Mouse (Mus musculus): ENCODE data around the gene Nup43. TPM values are rescaled to one million over a fixed set of nuclear protein-coding genes. Genes with fewer than 3 reads are reported as not detected.

Nup43 gene
- polyA plus RNA-seq, 1 experiment from 2014 or later = 74.5 TPM

- Histone ChIP-seq H3K4me1 (ENCODE audit: insufficient read depth) (no peaks in the 10 kb centered on the region), H3K36me3 (ENCODE audit: insufficient read depth) (peaks cover 17% of the 10 kb centered on the region; the same call in 1 of the 2 replicates), H3K9ac (no peak overlapping the region), H3K27ac (ENCODE audit: low read depth) (no peak overlapping the region), H3K4me3 (ENCODE audit: low read depth, low read length) (no peak overlapping the region), H3K9me3 (ENCODE audit: low read depth, low read length) (no peaks in the 10 kb centered on the region), H3K27me3 (ENCODE audit: insufficient read depth, low read length) (no peaks in the 10 kb centered on the region), H3K4me2 (no peak overlapping the region)
- ATAC-seq (ENCODE audit: insufficient read depth) (no peak), DNase-seq (no peak)
- WGBS = 74% methylated on average over 5 of the region's 5 CpGs
- TF ChIP-seq CTCF (IDR thresholded peaks at IDR 0.05; ENCODE audit: low read depth) = no peak
These were observed 37.0 kb upstream of the Nup43 start for GRCm38 (mm10) chr10:7630286-7630685.

GRCm38 (mm10) chr10:7630951-7631720, 36.2 kb upstream of the Nup43 start:
- no peak for TF ChIP-seq CTCF (IDR thresholded peaks at IDR 0.05; ENCODE audit: low read depth)
- DNase-seq = no peak
- no peaks in the 10 kb centered on the region for H3K9me3 ChIP-seq (ENCODE audit: low read depth, low read length)
- H3K27ac ChIP-seq (ENCODE audit: low read depth) = no peak overlapping the region
- no peak for ATAC-seq (ENCODE audit: insufficient read depth)
- WGBS = 58% methylated on average over 16 of the region's 16 CpGs
- no peak overlapping the region for H3K9ac ChIP-seq
- no peak overlapping the region for H3K4me3 ChIP-seq (ENCODE audit: low read depth, low read length)
- peaks cover 17% of the 10 kb centered on the region; the same call in 1 of the 2 replicates for H3K36me3 ChIP-seq (ENCODE audit: insufficient read depth)
- no peak overlapping the region for H3K4me2 ChIP-seq
- H3K4me1 ChIP-seq (ENCODE audit: insufficient read depth) = no peaks in the 10 kb centered on the region
- H3K27me3 ChIP-seq (ENCODE audit: insufficient read depth, low read length) = no peaks in the 10 kb centered on the region

- Histone ChIP-seq H3K9me3 (ENCODE audit: low read depth, low read length) (no peaks in the 10 kb centered on the region), H3K4me1 (ENCODE audit: insufficient read depth) (no peaks in the 10 kb centered on the region), H3K9ac (no peak overlapping the region), H3K36me3 (ENCODE audit: insufficient read depth) (peaks cover 69% of the 10 kb centered on the region), H3K4me2 (no peak overlapping the region), H3K27me3 (ENCODE audit: insufficient read depth, low read length) (no peaks in the 10 kb centered on the region), H3K4me3 (ENCODE audit: low read depth, low read length) (no peak overlapping the region), H3K27ac (ENCODE audit: low read depth) (no peak overlapping the region)
- TF ChIP-seq CTCF (IDR thresholded peaks at IDR 0.05; ENCODE audit: low read depth) = no peak
- ATAC-seq (ENCODE audit: insufficient read depth) (no peak), DNase-seq (no peak)
- 95% methylated on average over 12 of the region's 12 CpGs for WGBS
These were observed 26.9 kb upstream of the Nup43 start for GRCm38 (mm10) chr10:7640366-7640765.

GRCm38 (mm10) chr10:7645911-7646310, 21.4 kb upstream of the Nup43 start:
- no peak for TF ChIP-seq CTCF (IDR thresholded peaks at IDR 0.05; ENCODE audit: low read depth)

GRCm38 (mm10) chr10:7649059-7649458, 18.2 kb upstream of the Nup43 start:
- TF ChIP-seq CTCF (IDR thresholded peaks at IDR 0.05; ENCODE audit: low read depth) = no peak
- Histone ChIP-seq H3K4me3 (ENCODE audit: low read depth, low read length) (no peak overlapping the region), H3K9ac (no peak overlapping the region), H3K27me3 (ENCODE audit: insufficient read depth, low read length) (no peaks in the 10 kb centered on the region), H3K27ac (ENCODE audit: low read depth) (no peak overlapping the region), H3K4me1 (ENCODE audit: insufficient read depth) (no peaks in the 10 kb centered on the region), H3K9me3 (ENCODE audit: low read depth, low read length) (no peaks in the 10 kb centered on the region), H3K36me3 (ENCODE audit: insufficient read depth) (peaks cover 39% of the 10 kb centered on the region), H3K4me2 (no peak overlapping the region)
- 85% methylated on average over 4 of the region's 4 CpGs for WGBS
- ATAC-seq (ENCODE audit: insufficient read depth) = no peak
- DNase-seq = no peak

More at GRCm38 (mm10) chr10:7645911-7646310, 21.4 kb upstream of the Nup43 start:
- Histone ChIP-seq H3K4me3 (ENCODE audit: low read depth, low read length) (no peak overlapping the region), H3K4me1 (ENCODE audit: insufficient read depth) (no peaks in the 10 kb centered on the region), H3K4me2 (no peak overlapping the region), H3K27ac (ENCODE audit: low read depth) (no peak overlapping the region), H3K9me3 (ENCODE audit: low read depth, low read length) (no peaks in the 10 kb centered on the region), H3K9ac (no peak overlapping the region), H3K36me3 (ENCODE audit: insufficient read depth) (peaks cover 56% of the 10 kb centered on the region), H3K27me3 (ENCODE audit: insufficient read depth, low read length) (no peaks in the 10 kb centered on the region)
- WGBS = 86% methylated on average over 2 of the region's 2 CpGs
- no peak for DNase-seq
- no peak for ATAC-seq (ENCODE audit: insufficient read depth)

GRCm38 (mm10) chr10:7651057-7651456, 16.2 kb upstream of the Nup43 start:
- WGBS = 98% methylated on average over 2 of the region's 2 CpGs
- Histone ChIP-seq H3K4me3 (ENCODE audit: low read depth, low read length) (no peak overlapping the region), H3K36me3 (ENCODE audit: insufficient read depth) (peaks cover 31% of the 10 kb centered on the region), H3K9ac (no peak overlapping the region), H3K9me3 (ENCODE audit: low read depth, low read length) (no peaks in the 10 kb centered on the region), H3K4me2 (no peak overlapping the region), H3K27me3 (ENCODE audit: insufficient read depth, low read length) (no peaks in the 10 kb centered on the region), H3K4me1 (ENCODE audit: insufficient read depth) (no peaks in the 10 kb centered on the region), H3K27ac (ENCODE audit: low read depth) (no peak overlapping the region)
- DNase-seq (no peak), ATAC-seq (ENCODE audit: insufficient read depth) (no peak)
- TF ChIP-seq CTCF (IDR thresholded peaks at IDR 0.05; ENCODE audit: low read depth) = no peak

GRCm38 (mm10) chr10:7662471-7663141, 4.7 kb upstream of the Nup43 start:
- H3K4me1 ChIP-seq (ENCODE audit: insufficient read depth) = peaks cover 5% of the 10 kb centered on the region; the same call in 1 of the 2 replicates
- peak overlapping the region; percentile 85 for H3K9ac ChIP-seq
- H3K27ac ChIP-seq (ENCODE audit: low read depth) = peak overlapping the region; percentile 90
- peak overlapping the region; percentile 76 for H3K4me3 ChIP-seq (ENCODE audit: low read depth, low read length)
- ATAC-seq (ENCODE audit: insufficient read depth) (peak; percentile 85), DNase-seq (peak; percentile 74)
- no peaks in the 10 kb centered on the region for H3K36me3 ChIP-seq (ENCODE audit: insufficient read depth)
- WGBS = under 1% methylated on average over 44 of the region's 44 CpGs
- H3K27me3 ChIP-seq (ENCODE audit: insufficient read depth, low read length) = no peaks in the 10 kb centered on the region
- H3K4me2 ChIP-seq = peak overlapping the region; percentile 90
- no peaks in the 10 kb centered on the region for H3K9me3 ChIP-seq (ENCODE audit: low read depth, low read length)
- no peak for TF ChIP-seq CTCF (IDR thresholded peaks at IDR 0.05; ENCODE audit: low read depth)

Measured in lung, embryonic 14.5 days (tissue).